Mouse (Mus musculus) E14TG2a.4 (cell line): Measurements from ENCODE around the gene Chid1.

ENCODE experiments used
- CTCF ChIP-seq: conservative IDR thresholded peaks from 2 replicates; pipeline ENCODE4 v1.5.1; 2014; ENCODE audit warnings: low read length
- NANOG ChIP-seq: IDR thresholded peaks from 2 replicates; pipeline ENCODE4 v1.6.1; 2014; ENCODE audit warnings: borderline replicate concordance, low read length, mixed read lengths
- POU5F1 ChIP-seq: IDR thresholded peaks from 2 replicates; pipeline ENCODE4 v1.6.1; 2014; ENCODE audit warnings: low read length, borderline replicate concordance

- TF ChIP-seq CTCF (no peak), NANOG (no peak), POU5F1 (no peak)
Measured at GRCm38 (mm10) chr7:141562421-141562851, 22.8 kb upstream of the Chid1 start.
